Mouse (Mus musculus) hindbrain, embryonic 14.5 days (tissue): ENCODE measurements around the gene Vill. TPM values are rescaled to one million over a fixed set of nuclear protein-coding genes. Genes with fewer than 3 reads are reported as not detected.
A peak's percentile ranks its signal among the peaks of the same experiment; 100 is the strongest.

Experiments
- ATAC-seq: fragments of 200-750 bp; cut with Nextera tagmentation; 2 replicates; pipeline ENCODE4 v1.8.0; 2017; ENCODE audit warnings: moderate number of reproducible peaks, mild to moderate bottlenecking, moderate TSS enrichment, moderate library complexity; ENCODE audit not compliant: low FRiP score
- DNase-seq: peaks from one replicate; pipeline ENCODE4 v3.0.0-alpha.2; 2015; ENCODE audit warnings: low spot score
- H3K27ac ChIP-seq: fragments of 300-500 bp; sonication (generic); 2 replicates; pipeline ENCODE4 v1.5.1; 2014; ENCODE audit warnings: mild to moderate bottlenecking, moderate library complexity
- H3K27me3 ChIP-seq: fragments of 300-500 bp; sonication (generic); 2 replicates; pipeline ENCODE4 v1.6.1; 2014; ENCODE audit warnings: mild to moderate bottlenecking, low read length, mixed read lengths; ENCODE audit not compliant: control insufficient read depth, insufficient read depth
- H3K36me3 ChIP-seq: fragments of 300-500 bp; sonication (generic); replicated peaks from 2 replicates; pipeline ENCODE4 v1.6.1; 2014; ENCODE audit not compliant: control insufficient read depth, insufficient read depth
- H3K4me1 ChIP-seq: fragments of 300-500 bp; sonication (generic); replicated peaks from 2 replicates; pipeline ENCODE4 v1.6.1; 2014; ENCODE audit warnings: antibody characterized with exemption, low read length, mixed read lengths; ENCODE audit not compliant: control insufficient read depth, insufficient read depth
- H3K4me2 ChIP-seq: fragments of 300-500 bp; sonication (generic); replicated peaks from 2 replicates; pipeline ENCODE4 v1.6.1; 2014; ENCODE audit warnings: mild to moderate bottlenecking, moderate library complexity
- H3K4me3 ChIP-seq: fragments of 300-500 bp; sonication (generic); replicated peaks from 2 replicates; pipeline ENCODE4 v1.5.1; 2014; ENCODE audit warnings: mild to moderate bottlenecking, low read length
- H3K9ac ChIP-seq: fragments of 300-500 bp; sonication (generic); 2 replicates; pipeline ENCODE4 v1.6.1; 2014
- H3K9me3 ChIP-seq: fragments of 300-500 bp; sonication (generic); 2 replicates; pipeline ENCODE4 v1.6.1; 2016; ENCODE audit warnings: low read length; ENCODE audit not compliant: control insufficient read depth
- whole genome bisulfite sequencing: fragments of 180-500 bp; shearing (Covaris S2); extraction: QIAGEN DNeasy Blood & Tissue Kit; methylation state at CpG from one replicate; pipeline ENCODE4 v1.1.7; 2014; 5-methylcytosine and 5-hydroxymethylcytosine counted together
- microRNA-seq: library from miRNA; unstranded; fragments of <30 nt; microRNA quantifications from one replicate; pipeline ENCODE4, GENCODE M21; 2016
- polyA plus RNA-seq: library from polyadenylated mRNA; unstranded; fragments of >200 nt; fragmentation: Nextera tagmentation; extraction: Ambion mirVana; gene quantifications from 2 replicates; pipeline ENCODE4 v1.2.1, GENCODE M21; 2014

The Vill gene
- polyA plus RNA-seq, 1 experiment from 2014 or later = 3.1 TPM

GRCm38 (mm10) chr9:119119409-119120167 lies 67.0 kb downstream of the Vill start:
- Histone ChIP-seq H3K4me1 (no peaks in the 10 kb centered on the region), H3K27ac (no peak overlapping the region), H3K9ac (no peak overlapping the region), H3K9me3 (no peaks in the 10 kb centered on the region), H3K4me3 (no peak overlapping the region), H3K36me3 (no peaks in the 10 kb centered on the region), H3K4me2 (no peak overlapping the region), H3K27me3 (no peaks in the 10 kb centered on the region)
- WGBS = 87% methylated on average over 19 of the region's 19 CpGs
- DNase-seq (no peak), ATAC-seq (no peak)

DNA sequence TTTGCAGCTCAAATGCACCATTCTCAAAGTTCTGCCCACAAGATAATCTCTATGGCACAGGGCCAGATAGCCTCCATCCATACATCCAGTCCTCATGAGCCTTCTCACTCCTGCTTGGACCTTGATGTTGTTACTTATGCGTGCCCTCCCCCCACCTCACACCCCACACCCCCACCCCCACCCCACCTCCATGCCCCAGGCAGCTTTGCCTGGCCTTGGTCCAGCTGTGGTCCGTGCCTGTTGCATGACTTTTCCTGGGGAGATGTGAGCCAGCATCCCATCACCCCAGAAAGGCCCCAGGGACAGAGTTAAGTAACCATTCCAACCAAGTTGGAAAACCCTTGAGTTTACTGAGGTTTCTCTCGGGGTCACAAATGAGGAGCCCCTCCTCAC lies 67.6 kb downstream of the Vill start:
- no peak overlapping the region for H3K27ac ChIP-seq
- H3K4me3 ChIP-seq = no peak overlapping the region
- ATAC-seq = no peak
- H3K36me3 ChIP-seq = no peaks in the 10 kb centered on the region
- no peaks in the 10 kb centered on the region for H3K4me1 ChIP-seq
- 80% methylated on average over 3 of the region's 3 CpGs for WGBS
- no peak overlapping the region for H3K4me2 ChIP-seq
- H3K27me3 ChIP-seq = no peaks in the 10 kb centered on the region
- H3K9ac ChIP-seq = no peak overlapping the region
- DNase-seq = no peak
- H3K9me3 ChIP-seq = no peaks in the 10 kb centered on the region

Small RNA genes lying within 50 kb of the gene (microRNA-seq; reads per million reads assigned to microRNA genes)
- 9.2 reads per million, percentile 29 among the genes with 10 or more reads in this experiment for gene Mir26a-1

Other genes starting within 250 kb of the Vill start
- 7.5 and 7.7 TPM in 2 replicates for gene Ctdspl, start 126.3 kb upstream of the Vill start, polyA plus RNA-seq
- 15.9 and 16.7 TPM in 2 replicates for gene Plcd1, start 40.7 kb downstream of the Vill start, polyA plus RNA-seq
- 1.3 and 1.7 TPM in 2 replicates for gene Dlec1, start 49.7 kb downstream of the Vill start, polyA plus RNA-seq
- 2.2 and 3.9 TPM in 2 replicates for gene Acaa1b, start 104.3 kb downstream of the Vill start, polyA plus RNA-seq
- gene Gm47289, start 106.4 kb downstream of the Vill start, polyA plus RNA-seq = not detected in 2 replicates
- not detected in 2 replicates for gene Slc22a13, start 156.3 kb downstream of the Vill start, polyA plus RNA-seq